Mouse (Mus musculus) small intestine, adult 2 months (tissue): ENCODE data around the gene 2510039O18Rik. TPM values are rescaled to one million over a fixed set of nuclear protein-coding genes. Genes with fewer than 3 reads are reported as not detected.

ENCODE experiments used
- H3K27ac ChIP-seq: fragments of 200-500 bp; 2 replicates; pipeline ENCODE4 v1.5.1; 2012; ENCODE audit warnings: low read depth, low read length, control low read depth, inconsistent platforms; ENCODE audit not compliant: insufficient read depth
- H3K27me3 ChIP-seq: fragments of 200-500 bp; 2 replicates; pipeline ENCODE4 v1.6.1; 2012; ENCODE audit warnings: mild to moderate bottlenecking, moderate library complexity, low read length, inconsistent platforms; ENCODE audit not compliant: control insufficient read depth, insufficient read depth
- H3K36me3 ChIP-seq: fragments of 200-500 bp; 2 replicates; pipeline ENCODE4 v1.6.1; 2012; ENCODE audit warnings: mild to moderate bottlenecking, low read length, control low read depth, inconsistent platforms; ENCODE audit not compliant: control insufficient read depth, insufficient read depth
- H3K4me1 ChIP-seq: fragments of 200-500 bp; 2 replicates; pipeline ENCODE4 v1.6.1; 2012; ENCODE audit warnings: low read length, inconsistent platforms, mixed read lengths; ENCODE audit not compliant: control insufficient read depth, insufficient read depth, insufficient read length
- H3K4me3 ChIP-seq: fragments of 200-500 bp; 2 replicates; pipeline ENCODE4 v1.5.1; 2012; ENCODE audit warnings: low read depth, mild to moderate bottlenecking, control low read depth, inconsistent platforms, low read length, moderate library complexity
- CTCF ChIP-seq: fragments of 200-500 bp; IDR thresholded peaks from 2 replicates; pipeline ENCODE4 v1.5.1; 2012; ENCODE audit warnings: low read depth, mild to moderate bottlenecking, control low read depth, inconsistent platforms, low read length, moderate library complexity, mixed read lengths; ENCODE audit not compliant: insufficient replicate concordance, insufficient read length; ENCODE audit errors: extremely low read depth
- POLR2A ChIP-seq: fragments of 200-500 bp; IDR thresholded peaks from 2 replicates; pipeline ENCODE4 v1.6.1; 2012; ENCODE audit warnings: low read depth, mild to moderate bottlenecking, control low read depth, inconsistent platforms, low read length, moderate library complexity
- WGBS: fragments of 180-500 bp; shearing (Covaris S2); methylation state at CpG from one replicate; pipeline ENCODE4 v1.1.7; 2018; 5-methylcytosine and 5-hydroxymethylcytosine counted together
- polyA plus RNA-seq: library from polyadenylated mRNA; depleted of rRNA; stranded (reverse); fragments of >200 nt; gene quantifications from 2 replicates; pipeline ENCODE4 v1.2.3, GENCODE M21; 2012

The 2510039O18Rik gene
- polyA plus RNA-seq, 1 experiment = 209 TPM

GRCm38 (mm10) chr4:147904313-147905089 is 36.2 kb upstream of the 2510039O18Rik start, which contains the start of gene Mfn2:
Mfn2 (minus strand) TSS chr4:147904704.
- peak within 1 kb of the TSS; percentile 74 for H3K4me3 ChIP-seq
- TF ChIP-seq CTCF = no peak
- peak; percentile 43 for TF ChIP-seq POLR2A
- H3K36me3 ChIP-seq = peaks cover 11% of the 10 kb centered on the region
- peaks cover 20% of the 10 kb centered on the region for H3K4me1 ChIP-seq
- peak within 1 kb of the TSS; percentile 99 for H3K27ac ChIP-seq
- H3K27me3 ChIP-seq = no peaks in the 10 kb centered on the region
- under 1% methylated on average over 59 of the region's 59 CpGs for WGBS

DNA sequence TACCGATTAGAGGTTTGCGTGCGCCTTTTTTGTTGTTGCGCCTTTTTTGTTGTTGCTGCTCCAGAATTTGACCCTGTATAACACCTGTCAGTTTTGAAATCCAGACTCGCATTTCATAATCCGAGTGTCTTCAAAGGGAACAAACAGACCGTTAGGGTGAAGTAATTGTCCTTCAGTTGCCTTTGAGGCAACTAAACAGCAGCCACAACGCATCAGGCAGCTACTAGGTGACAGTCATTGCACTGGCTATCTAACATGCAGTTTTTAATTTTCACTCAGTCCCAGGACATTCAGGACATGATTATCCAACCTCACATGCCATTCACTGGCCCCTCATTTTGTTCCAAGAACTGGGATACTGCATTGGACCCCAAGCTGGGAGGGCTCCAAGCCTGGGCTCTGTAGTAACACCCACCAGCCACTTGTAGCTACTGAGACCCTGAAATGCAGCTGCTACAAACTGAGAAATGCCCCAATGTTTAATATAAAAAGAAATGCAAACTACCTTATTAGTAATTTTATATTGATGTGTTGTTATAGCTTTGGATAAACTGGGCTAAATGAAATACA is 35.5 kb upstream of the 2510039O18Rik start:
- TF ChIP-seq POLR2A (no peak), CTCF (no peak)
- Histone ChIP-seq H3K4me3 (peak overlapping the region; percentile 74), H3K27me3 (no peaks in the 10 kb centered on the region), H3K4me1 (peaks cover 16% of the 10 kb centered on the region), H3K27ac (peak overlapping the region; percentile 26; the same call in 1 of the 2 replicates), H3K36me3 (peaks cover 7% of the 10 kb centered on the region)
- WGBS = under 1% methylated on average over 8 of the region's 8 CpGs

DNA sequence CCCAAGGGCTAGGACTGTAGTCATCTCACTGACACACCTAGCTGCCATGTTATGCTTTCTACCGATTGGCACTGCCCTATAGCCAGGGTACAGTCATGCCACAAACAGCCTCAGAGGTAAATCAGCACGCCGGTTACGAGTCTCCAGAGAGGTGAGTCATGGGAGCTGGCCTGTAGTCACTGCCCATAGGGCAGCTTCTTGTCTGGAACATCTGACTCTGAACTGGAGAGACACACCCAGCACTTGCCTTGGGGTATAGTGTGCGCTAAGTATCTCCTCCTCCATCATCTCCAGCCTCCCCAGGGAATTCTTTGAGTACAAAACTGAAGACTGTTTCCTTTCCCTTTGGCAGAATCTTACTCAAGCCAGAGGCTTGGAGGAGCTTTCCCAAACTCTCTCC is 34.5 kb upstream of the 2510039O18Rik start:
- TF ChIP-seq POLR2A = no peak
- TF ChIP-seq CTCF = no peak
- no peaks in the 10 kb centered on the region for H3K27me3 ChIP-seq
- peaks cover 11% of the 10 kb centered on the region for H3K4me1 ChIP-seq
- H3K36me3 ChIP-seq = peaks cover 7% of the 10 kb centered on the region
- H3K27ac ChIP-seq = peak overlapping the region; percentile 68; the same call in 1 of the 2 replicates
- H3K4me3 ChIP-seq = no peak overlapping the region
- WGBS = 55% methylated on average over 5 of the region's 5 CpGs

DNA sequence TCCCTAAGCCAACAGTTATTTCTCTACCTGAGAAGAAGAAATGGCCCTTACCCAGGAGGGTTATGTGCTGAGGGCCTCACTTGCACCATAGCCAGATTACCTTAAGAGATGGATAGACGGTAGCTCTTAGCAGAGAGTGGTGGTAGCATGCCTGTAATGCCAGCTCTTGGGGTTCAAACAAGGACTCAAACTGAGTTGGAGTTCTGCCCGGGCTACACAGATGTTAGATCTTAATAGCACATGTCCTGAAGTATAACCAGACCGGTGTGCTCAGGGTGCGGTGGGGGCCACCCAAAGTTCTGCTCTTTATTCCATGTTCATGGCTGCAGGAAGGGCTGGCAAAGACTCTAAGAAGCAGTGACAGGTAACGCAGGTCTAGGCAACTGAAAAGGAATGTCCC is 31.2 kb upstream of the 2510039O18Rik start:
- TF ChIP-seq POLR2A (no peak), CTCF (no peak)
- Histone ChIP-seq H3K27ac (no peak overlapping the region), H3K4me1 (peaks cover 5% of the 10 kb centered on the region; the same call in 1 of the 2 replicates), H3K27me3 (no peaks in the 10 kb centered on the region), H3K36me3 (peaks cover 2% of the 10 kb centered on the region; the same call in 1 of the 2 replicates), H3K4me3 (no peak overlapping the region)
- WGBS = 78% methylated on average over 5 of the region's 5 CpGs

DNA sequence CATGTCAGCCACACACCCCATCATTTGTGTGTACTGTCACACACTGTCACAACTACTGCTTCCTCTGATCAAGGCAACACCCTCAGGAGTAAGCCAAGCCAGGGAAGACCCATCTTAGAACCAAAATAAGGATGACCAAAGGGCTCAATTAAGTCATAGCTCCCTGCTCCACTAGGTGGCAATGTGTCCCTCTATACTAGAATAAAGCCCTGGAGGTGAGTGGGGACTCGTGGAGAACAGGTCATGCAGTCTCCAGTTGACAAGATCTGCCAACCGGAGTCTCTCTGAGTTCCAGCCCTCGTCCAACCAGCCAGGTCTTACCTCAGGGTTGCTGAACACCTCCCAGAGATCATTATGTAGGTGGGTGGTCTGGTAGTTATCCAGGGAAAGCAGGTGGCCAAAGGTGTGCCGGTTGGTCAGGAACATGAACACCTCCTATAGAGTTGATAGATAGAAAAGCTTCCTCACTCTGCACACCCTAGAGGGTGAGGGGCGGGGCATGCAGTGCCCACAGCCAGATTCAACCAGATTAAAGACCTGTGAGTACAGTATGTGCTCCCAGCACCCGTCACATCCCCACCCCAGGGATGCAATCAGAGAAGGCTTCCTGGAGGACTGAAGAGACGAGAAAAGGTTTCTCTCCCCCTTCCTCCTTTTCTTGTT is 22.1 kb upstream of the 2510039O18Rik start:
- 44% methylated on average over 7 of the region's 7 CpGs for WGBS

GRCm38 (mm10) chr4:147920973-147921372 is 19.7 kb upstream of the 2510039O18Rik start:
- Histone ChIP-seq H3K27me3 (no peaks in the 10 kb centered on the region), H3K4me3 (no peak overlapping the region), H3K27ac (no peak overlapping the region), H3K4me1 (no peaks in the 10 kb centered on the region), H3K36me3 (0 out of 2 replicates have a peak, but pooled peaks cover 2% of the 10 kb centered on the region)
- TF ChIP-seq CTCF (no peak), POLR2A (no peak)
- WGBS = 56% methylated on average over 10 of the region's 10 CpGs

More for the DNA sequence above, 22.1 kb upstream of the 2510039O18Rik start:
- Histone ChIP-seq H3K36me3 (peaks cover 3% of the 10 kb centered on the region; the same call in 1 of the 2 replicates), H3K27ac (no peak overlapping the region), H3K4me3 (no peak overlapping the region), H3K4me1 (no peaks in the 10 kb centered on the region), H3K27me3 (no peaks in the 10 kb centered on the region)
- no peak for TF ChIP-seq POLR2A
- peak; percentile 32; the same call in 1 of the 2 replicates for TF ChIP-seq CTCF
